Mouse (Mus musculus) G1E (cell line): ENCODE results near the gene Sf3a2. TPM values are rescaled to one million over a fixed set of nuclear protein-coding genes. Genes with fewer than 3 reads are reported as not detected.

Experiments
- ATAC-seq: 2 replicates; pipeline ENCODE4 v1.8.0; 2016; ENCODE audit warnings: mild to moderate bottlenecking; ENCODE audit not compliant: insufficient number of reproducible peaks, poor library complexity, low FRiP score, severe bottlenecking; ENCODE audit errors: extremely low read depth
- DNase-seq: peaks from one replicate; pipeline ENCODE4 v3.0.0; 2012; ENCODE audit warnings: low spot score
- H3K27me3 ChIP-seq: 2 replicates; pipeline ENCODE4 v1.6.1; 2012; ENCODE audit warnings: mild to moderate bottlenecking, low read length, inconsistent platforms; ENCODE audit not compliant: insufficient read depth
- H3K36me3 ChIP-seq: replicated peaks from 2 replicates; pipeline ENCODE3; 2012; ENCODE audit warnings: mild to moderate bottlenecking, inconsistent platforms
- H3K4me1 ChIP-seq: 2 replicates; pipeline ENCODE4 v1.6.1; 2012; ENCODE audit warnings: low read depth, low read length, inconsistent platforms, mixed read lengths; ENCODE audit not compliant: insufficient read depth
- H3K4me3 ChIP-seq: 2 replicates; pipeline ENCODE4 v1.5.1; 2012; ENCODE audit warnings: low read depth, mild to moderate bottlenecking, inconsistent platforms, low read length, moderate library complexity, mixed read lengths
- H3K9me3 ChIP-seq: replicated peaks from 2 replicates; pipeline ENCODE4 v1.6.1; 2012; ENCODE audit warnings: inconsistent platforms
- CTCF ChIP-seq: IDR thresholded peaks from 2 replicates; pipeline ENCODE4 v1.5.1; 2012; ENCODE audit warnings: low read depth, low read length, inconsistent platforms, mixed read lengths
- GATA1 ChIP-seq: IDR thresholded peaks from 2 replicates; pipeline ENCODE4 v1.6.1; 2012; ENCODE audit warnings: borderline replicate concordance, low read length, inconsistent platforms, mixed read lengths
- GATA2 ChIP-seq: IDR thresholded peaks from 2 replicates; pipeline ENCODE4 v1.6.1; 2012; ENCODE audit warnings: low read depth, low read length, inconsistent platforms, borderline replicate concordance
- POLR2AphosphoS5 ChIP-seq: IDR thresholded peaks from 2 replicates; pipeline ENCODE4 v1.6.1; 2012; ENCODE audit warnings: low read depth, low read length, inconsistent platforms; ENCODE audit not compliant: insufficient replicate concordance
- TAL1 ChIP-seq: conservative IDR thresholded peaks from 2 replicates; pipeline ENCODE4 v1.6.1; 2012; ENCODE audit warnings: low read depth, low read length, inconsistent platforms, mixed read lengths
- polyA plus RNA-seq: library from polyadenylated mRNA; stranded (reverse); fragments of >175 nt; gene quantifications from 2 replicates; pipeline ENCODE4 v1.2.3, GENCODE M21; 2012
- total RNA-seq, 2 experiments: library from RNA; stranded (forward) in 1 of 2; stranded (reverse) in 1 of 2; fragments of 200-1000 nt in 1 of 2; fragments of >200 nt in 1 of 2; fragmentation: Nextera tagmentation in 1 of 2; gene quantifications; 2 replicates each; pipeline ENCODE4 v1.2.3; 2014 to 2017

Sf3a2 gene
- total and polyA plus RNA-seq, 3 experiments = 8.7 to 652 (median 142) TPM

- DNase-seq = no peak
- Histone ChIP-seq H3K27me3 (peaks cover 88% of the 10 kb centered on the region), H3K9me3 (peaks cover 18% of the 10 kb centered on the region), H3K4me3 (no peak overlapping the region), H3K36me3 (no peaks in the 10 kb centered on the region), H3K4me1 (peaks cover 23% of the 10 kb centered on the region)
- no peak for ATAC-seq
- TF ChIP-seq TAL1 = no peak
These were observed 40.4 kb downstream of the Sf3a2 start for GRCm38 (mm10) chr10:80838346-80838912.

GRCm38 (mm10) chr10:80839848-80840247, 41.9 kb downstream of the Sf3a2 start:
- TF ChIP-seq TAL1 (no peak), GATA2 (no peak), GATA1 (no peak), CTCF (no peak), POLR2AphosphoS5 (no peak)
- Histone ChIP-seq H3K9me3 (peaks cover 11% of the 10 kb centered on the region), H3K4me1 (peaks cover 20% of the 10 kb centered on the region), H3K36me3 (no peaks in the 10 kb centered on the region), H3K27me3 (peaks cover 93% of the 10 kb centered on the region), H3K4me3 (no peak overlapping the region)
- no peak for DNase-seq
- no peak for ATAC-seq

- Histone ChIP-seq H3K27me3 (peaks cover 93% of the 10 kb centered on the region), H3K4me1 (peaks cover 17% of the 10 kb centered on the region), H3K36me3 (no peaks in the 10 kb centered on the region), H3K4me3 (no peak overlapping the region), H3K9me3 (no peaks in the 10 kb centered on the region)
- TF ChIP-seq GATA2 = no peak
- no peak for TF ChIP-seq TAL1
- TF ChIP-seq CTCF = no peak
- no peak for TF ChIP-seq GATA1
- TF ChIP-seq POLR2AphosphoS5 = no peak
- DNase-seq (no peak), ATAC-seq (no peak)
These were observed 43.7 kb downstream of the Sf3a2 start for GRCm38 (mm10) chr10:80841685-80842084.

- ATAC-seq = no peak
- no peak for DNase-seq
- Histone ChIP-seq H3K4me3 (no peak overlapping the region), H3K36me3 (no peaks in the 10 kb centered on the region), H3K27me3 (peaks cover 90% of the 10 kb centered on the region), H3K4me1 (peaks cover 11% of the 10 kb centered on the region), H3K9me3 (no peaks in the 10 kb centered on the region)
- TF ChIP-seq GATA1 = no peak
- no peak for TF ChIP-seq TAL1
- no peak for TF ChIP-seq GATA2
- TF ChIP-seq POLR2AphosphoS5 = no peak
- TF ChIP-seq CTCF = no peak
These were observed 44.3 kb downstream of the Sf3a2 start for GRCm38 (mm10) chr10:80842334-80842733.

- H3K27me3 ChIP-seq = peaks cover 81% of the 10 kb centered on the region
- TF ChIP-seq CTCF (no peak), POLR2AphosphoS5 (no peak), GATA2 (no peak), GATA1 (no peak), TAL1 (no peak)
- peaks cover 13% of the 10 kb centered on the region for H3K4me1 ChIP-seq
- H3K36me3 ChIP-seq = no peaks in the 10 kb centered on the region
- DNase-seq (no peak), ATAC-seq (no peak)
- H3K9me3 ChIP-seq = no peaks in the 10 kb centered on the region
- no peak overlapping the region for H3K4me3 ChIP-seq
These were observed 45.3 kb downstream of the Sf3a2 start for GRCm38 (mm10) chr10:80843087-80843930.

GRCm38 (mm10) chr10:80843931-80844547, 46.0 kb downstream of the Sf3a2 start, which contains the start of gene Lingo3:
Lingo3 (minus strand) TSS chr10:80844039.
- ATAC-seq = no peak
- TF ChIP-seq CTCF = no peak
- no peak for TF ChIP-seq GATA2
- no peak for TF ChIP-seq GATA1
- no peak for TF ChIP-seq TAL1
- no peak for TF ChIP-seq POLR2AphosphoS5
- Histone ChIP-seq H3K4me1 (peaks cover 21% of the 10 kb centered on the region), H3K4me3 (no peak within 1 kb of the TSS), H3K27me3 (peaks cover 75% of the 10 kb centered on the region), H3K36me3 (peaks cover under 1% of the 10 kb centered on the region), H3K9me3 (no peaks in the 10 kb centered on the region)
- DNase-seq = no peak
